Mouse (Mus musculus): Measurements from ENCODE around the gene Tph2.

DNA sequence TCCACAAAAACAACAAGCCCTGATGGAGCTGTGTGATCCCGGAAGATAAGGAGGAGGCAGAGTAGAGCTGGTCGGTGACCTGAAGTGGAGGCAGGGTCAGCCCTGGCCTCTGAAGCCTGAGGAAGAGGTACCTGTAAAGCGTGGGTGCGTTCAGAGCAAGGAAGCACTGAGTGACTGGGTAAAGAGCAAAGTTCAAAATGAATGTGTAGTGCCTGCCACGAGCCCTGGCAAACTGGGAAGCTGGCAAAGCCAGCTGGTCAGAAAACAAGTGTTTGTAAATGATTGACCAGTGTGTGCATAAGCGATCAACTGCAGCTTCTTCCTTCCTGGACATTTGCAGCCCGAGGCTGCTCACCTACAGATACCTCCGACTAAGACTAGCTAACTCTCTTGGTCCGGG, 149.1 kb downstream of the Tph2 start:
- TF ChIP-seq EP300 (IDR thresholded peaks at IDR 0.05; ENCODE audit: low read depth) (no peak), CTCF (IDR thresholded peaks at IDR 0.05; ENCODE audit: low read depth) (no peak)

Measured in liver, postnatal 0 days (tissue).